Mouse (Mus musculus): Measurements from ENCODE around the gene Dhx29. TPM values are rescaled to one million over a fixed set of nuclear protein-coding genes. Genes with fewer than 3 reads are reported as not detected.

Dhx29 gene
- polyA plus RNA-seq, 1 experiment: 11.1 TPM

Other genes with a start within 250 kb of the Dhx29 start
- gene Plpp1, start 126.7 kb upstream of the Dhx29 start, polyA plus RNA-seq (2012; rRNA removed): 27.1 and 29.7 TPM in 2 replicates
- 41.4 and 42.7 TPM in 2 replicates for gene Mtrex, start 56 bp upstream of the Dhx29 start, polyA plus RNA-seq (2012; rRNA removed)
- 2.6 and 2.9 TPM in 2 replicates for gene Ccno, start 60.3 kb downstream of the Dhx29 start, polyA plus RNA-seq (2012; rRNA removed)
- 0.19 and 0.26 TPM in 2 replicates for gene Mcidas, start 66.4 kb downstream of the Dhx29 start, polyA plus RNA-seq (2012; rRNA removed)
- 0.06 and 0.19 TPM in 2 replicates for gene Cdc20b, start 107.7 kb downstream of the Dhx29 start, polyA plus RNA-seq (2012; rRNA removed)
- gene Gpx8, start 119.0 kb downstream of the Dhx29 start, polyA plus RNA-seq (2012; rRNA removed): 12.8 and 13.4 TPM in 2 replicates
- gene Gzma, start 173.5 kb downstream of the Dhx29 start, polyA plus RNA-seq (2012; rRNA removed): not detected in 2 replicates

Data from frontal cortex, adult 2 months (tissue).